Mouse (Mus musculus) kidney, adult 18-20 months (tissue): Measurements from ENCODE around the gene Kpna7.
"Not testable (repeated sequence)": the region's sequence is repeated elsewhere in the genome, so short reads cannot be mapped to it uniquely, and the experiment has no call there.

Source experiments
- DNase-seq: peaks from one replicate; pipeline ENCODE4 v3.0.0; 2021

Kpna7 gene

DNA sequence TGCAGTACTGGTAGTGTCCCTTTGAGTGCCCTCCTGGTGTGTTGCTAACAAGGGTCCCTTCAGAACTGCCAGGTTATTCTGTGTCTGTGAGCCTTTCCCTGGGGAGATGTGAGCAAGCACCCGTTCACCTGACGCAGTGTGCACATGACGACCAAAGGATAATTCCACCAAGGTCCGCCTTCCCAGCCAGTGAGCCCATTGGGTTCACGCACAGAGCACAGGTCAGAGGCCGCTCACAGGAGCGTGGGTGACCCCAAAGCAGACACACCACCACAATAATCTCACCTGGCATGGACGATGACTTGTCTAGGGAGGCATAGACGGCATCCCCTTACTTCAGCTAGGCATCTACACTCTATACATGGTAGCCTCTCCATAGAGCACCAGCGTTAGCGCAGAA, 17.6 kb upstream of the Kpna7 start:
- not testable (repeated sequence) for DNase-seq

- DNase-seq = no peak
Observed at GRCm38 (mm10) chr5:145100960-145101359, 17.1 kb upstream of the Kpna7 start.

- no peak for DNase-seq
Observed at GRCm38 (mm10) chr5:145098340-145098821, 14.6 kb upstream of the Kpna7 start.

DNA sequence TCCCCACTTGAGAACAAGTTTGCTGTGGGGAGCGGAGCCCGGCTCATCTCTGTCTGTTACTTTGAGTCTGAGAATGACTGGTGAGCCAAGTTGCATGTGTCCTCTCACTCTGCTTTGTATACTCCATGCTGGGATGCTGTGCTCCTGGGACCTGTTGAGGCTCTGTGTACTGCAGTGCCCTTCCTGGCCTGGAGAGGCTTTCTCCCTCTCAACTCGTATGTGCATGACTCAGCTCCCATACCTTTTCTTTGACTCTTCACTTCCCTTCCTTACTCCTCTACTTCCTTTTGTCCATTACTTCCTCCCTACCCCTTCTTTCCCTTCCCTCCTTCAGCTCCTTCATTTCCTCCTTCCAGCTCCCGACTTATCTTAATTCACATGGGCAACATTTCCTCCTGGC, 12.4 kb upstream of the Kpna7 start:
- DNase-seq = no peak

DNA sequence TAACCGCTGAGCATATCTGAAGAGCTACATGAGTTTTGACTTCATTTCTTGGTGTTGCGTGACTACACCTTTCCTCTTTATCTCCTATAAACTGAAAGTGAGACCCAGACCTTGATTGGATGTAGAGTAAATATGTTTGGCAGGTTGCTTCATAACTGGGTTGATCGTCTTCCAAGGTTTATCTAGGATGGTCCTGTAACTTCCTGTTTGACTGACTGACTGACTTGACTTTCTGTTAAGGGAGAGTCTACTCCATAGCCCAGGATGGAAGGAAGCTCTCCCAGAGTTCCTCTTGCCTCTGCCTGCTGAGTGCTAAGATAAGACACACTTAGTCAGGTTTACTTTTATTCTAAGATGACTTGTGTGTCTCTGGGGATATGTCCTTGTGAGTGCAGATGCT, 6.0 kb upstream of the Kpna7 start:
- no peak for DNase-seq

DNA sequence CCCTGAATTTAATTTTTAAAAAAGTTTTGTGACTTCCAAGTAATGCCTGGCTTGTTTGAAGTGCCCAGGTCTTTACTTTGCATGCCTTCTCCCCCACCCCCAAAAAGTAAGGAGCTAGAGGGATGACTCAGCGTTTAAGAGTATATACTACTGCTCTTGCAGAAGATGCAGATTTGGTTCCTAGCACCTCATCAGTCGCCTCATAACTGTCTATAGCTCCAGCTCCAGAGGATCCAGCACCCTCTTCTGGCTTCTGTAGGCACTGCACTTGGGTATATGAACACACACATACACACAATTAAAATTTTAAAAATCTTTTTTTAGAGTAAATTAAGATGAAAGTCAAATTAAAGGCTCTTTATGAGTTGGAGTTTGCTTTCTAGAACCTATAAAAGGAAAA, 4.4 kb upstream of the Kpna7 start:
- DNase-seq = no peak

DNA sequence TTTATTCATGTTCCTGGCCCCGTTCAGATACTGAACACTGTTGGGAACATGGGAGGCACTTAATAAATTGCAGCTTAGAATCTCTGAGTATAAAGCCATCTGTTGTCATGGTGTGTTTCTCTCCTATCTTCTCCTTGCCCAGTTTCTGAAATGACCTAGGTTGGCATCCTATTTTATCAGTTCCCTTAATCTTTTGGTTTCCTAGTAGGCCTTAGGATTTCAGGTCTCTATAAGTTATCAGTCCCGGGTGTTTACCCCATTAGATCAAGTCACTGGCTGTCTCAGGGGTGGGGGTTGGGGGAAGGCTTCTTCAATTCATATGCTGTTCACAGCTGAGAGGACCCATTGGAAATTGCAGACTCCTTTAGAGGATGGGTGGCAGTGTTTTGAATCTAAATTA, 992 bp upstream of the Kpna7 start:
- DNase-seq = no peak

DNA sequence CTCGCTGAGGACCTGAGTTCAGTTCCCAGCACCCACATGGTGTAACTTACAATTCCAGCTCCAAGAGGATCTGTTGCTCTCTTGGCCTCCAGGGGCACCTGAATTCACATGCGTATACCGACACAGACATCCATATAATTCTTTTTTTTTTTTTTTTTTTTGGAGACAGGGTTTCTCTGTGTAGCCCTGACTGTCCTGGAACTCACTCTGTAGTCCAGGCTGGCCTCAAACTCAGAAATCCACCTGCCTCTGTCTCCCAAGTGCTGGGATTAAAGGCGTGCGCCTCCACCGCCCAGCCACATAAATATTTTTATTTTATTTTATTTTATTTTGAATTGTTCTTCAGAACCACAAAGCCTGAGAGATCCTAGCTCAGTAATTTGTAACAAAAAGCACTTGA, 629 bp downstream of the Kpna7 start:
- DNase-seq = not testable (repeated sequence)

GRCm38 (mm10) chr5:145081866-145082613, 1.8 kb downstream of the Kpna7 start:
- no peak for DNase-seq

DNA sequence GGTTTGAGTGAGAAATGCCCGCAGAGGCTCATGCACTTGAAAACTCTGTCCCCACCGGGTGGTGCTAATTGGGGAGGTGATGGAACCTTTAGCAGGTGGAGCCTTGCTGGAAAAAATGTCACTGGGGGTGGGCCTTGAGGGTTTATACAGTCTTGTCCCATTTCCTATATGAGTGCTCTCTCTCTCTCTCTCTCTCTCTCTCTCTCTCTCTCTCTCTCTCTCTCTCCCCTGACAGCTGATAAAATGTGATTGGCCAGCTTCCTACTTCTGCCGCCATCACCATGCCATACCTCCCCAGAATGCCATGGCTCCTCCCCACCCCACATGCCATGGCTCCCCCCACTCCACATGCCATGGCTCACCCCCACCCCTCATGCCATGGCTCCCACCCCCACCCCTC, 8.7 kb downstream of the Kpna7 start:
- DNase-seq = no peak

- DNase-seq = no peak
Observed at GRCm38 (mm10) chr5:145071342-145071741, 12.5 kb downstream of the Kpna7 start.

DNA sequence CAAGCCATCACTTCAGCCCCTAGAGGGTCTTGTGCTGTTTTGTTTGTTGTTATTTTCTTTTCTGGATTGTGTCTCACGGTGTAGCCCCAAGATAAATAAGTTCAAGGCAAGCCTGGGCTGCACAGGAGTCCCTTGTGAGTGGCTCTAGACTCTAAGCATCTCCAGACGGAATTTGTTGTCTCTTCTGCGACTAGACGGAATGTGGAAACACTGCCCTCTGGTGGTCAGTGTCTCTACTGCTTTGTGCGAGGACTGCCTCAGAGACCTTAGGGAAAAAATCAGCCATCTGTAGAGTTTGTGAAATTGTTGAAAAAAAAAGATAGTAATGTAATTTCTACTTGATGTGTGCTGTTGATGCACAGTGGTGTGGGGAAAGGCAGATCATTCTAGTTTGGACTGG, 14.1 kb downstream of the Kpna7 start:
- DNase-seq = peak; percentile 71

GRCm38 (mm10) chr5:145068863-145069262, 15.0 kb downstream of the Kpna7 start:
- DNase-seq = no peak

- DNase-seq = no peak
Observed at GRCm38 (mm10) chr5:145064765-145065340, 19.0 kb downstream of the Kpna7 start.

- no peak for DNase-seq
Observed at GRCm38 (mm10) chr5:145059524-145059923, 24.3 kb downstream of the Kpna7 start.

- DNase-seq = no peak
Observed at GRCm38 (mm10) chr5:145058722-145059121, 25.1 kb downstream of the Kpna7 start.

GRCm38 (mm10) chr5:145057907-145058306, 25.9 kb downstream of the Kpna7 start:
- no peak for DNase-seq

DNA sequence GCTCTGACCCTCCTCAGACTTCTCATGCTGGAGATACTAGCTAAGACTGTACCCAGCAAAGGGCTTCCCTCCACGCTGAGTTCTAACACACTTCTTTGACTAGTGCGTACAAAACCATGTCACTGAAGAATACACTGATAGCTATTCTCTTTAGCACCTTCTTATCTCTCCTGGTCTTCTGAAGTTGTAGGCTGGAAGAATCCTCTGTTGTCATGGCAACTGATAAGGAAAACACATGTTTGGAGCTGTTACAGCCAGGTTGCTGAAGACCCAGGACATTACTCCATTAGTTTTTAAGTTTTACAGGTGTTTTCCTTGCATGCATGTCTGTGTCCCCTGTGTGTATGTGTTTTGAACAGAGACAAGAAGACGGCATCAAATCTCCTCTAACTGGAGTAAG, 29.6 kb downstream of the Kpna7 start:
- not testable (repeated sequence) for DNase-seq

DNA sequence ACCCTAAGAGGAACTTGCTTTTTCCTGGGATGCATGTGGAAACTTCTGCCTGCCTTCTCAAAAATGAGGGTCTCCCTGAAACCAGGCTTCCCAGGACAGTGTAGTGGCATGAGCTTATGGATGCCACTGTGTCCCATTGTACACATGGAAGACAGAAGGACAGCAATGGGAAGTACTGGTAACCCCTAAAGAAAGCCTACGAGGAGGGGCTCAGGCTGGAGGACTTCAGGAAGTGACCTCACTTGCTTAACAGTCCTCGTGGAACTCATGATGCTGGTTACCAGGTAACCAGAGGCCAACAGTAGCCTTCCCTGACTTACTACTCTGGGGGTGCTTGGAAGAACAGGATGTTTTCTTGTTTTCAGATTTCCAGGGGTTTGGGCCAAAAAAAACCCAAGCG, 41.1 kb downstream of the Kpna7 start, which contains the start of gene 1700018F24Rik:
Gene 1700018F24Rik (plus strand): TSS at position 301 of the 400 bp plus-strand sequence.
- not testable (repeated sequence) for DNase-seq

DNA sequence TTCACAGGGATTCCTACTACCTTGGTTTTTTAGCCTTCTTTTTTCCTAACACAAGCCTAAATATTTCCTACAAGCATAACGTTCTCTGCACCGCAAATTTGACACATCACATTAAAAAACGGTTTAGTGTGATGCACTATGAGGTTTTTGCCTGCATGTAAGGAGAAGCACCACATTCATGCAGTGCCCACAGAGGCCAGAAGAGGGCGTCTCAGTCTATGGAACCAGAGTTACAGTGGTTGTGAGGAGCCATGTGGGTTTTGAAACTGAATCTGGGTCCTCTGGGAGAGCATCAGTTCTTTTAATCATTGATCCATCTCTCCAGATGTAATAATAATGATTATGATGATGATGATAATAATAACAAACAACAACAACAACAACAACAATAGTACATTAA, 42.2 kb downstream of the Kpna7 start:
- DNase-seq = no peak

- DNase-seq = not testable (repeated sequence)
Observed at GRCm38 (mm10) chr5:145032391-145032790, 51.4 kb downstream of the Kpna7 start, which contains the start of gene Gm4871. Gene Gm4871 (minus strand): TSS chr5:145032754.

- not testable (repeated sequence) for DNase-seq
Observed at GRCm38 (mm10) chr5:145030476-145030875, 53.4 kb downstream of the Kpna7 start.

GRCm38 (mm10) chr5:145020712-145021111, 63.1 kb downstream of the Kpna7 start:
- DNase-seq = not testable (repeated sequence)

GRCm38 (mm10) chr5:145020254-145020653, 63.6 kb downstream of the Kpna7 start:
- DNase-seq = not testable (repeated sequence)
